Mouse (Mus musculus) right cerebral cortex, postnatal 36 days (tissue): ENCODE results near the gene Slc25a26.

Experiments used
- DNase-seq, 2 experiments: peaks; one replicate each; pipeline ENCODE4 v3.0.0; 2022; ENCODE audit warnings: low spot score in 2 of 2, mixed read lengths in 1 of 2

Gene Slc25a26

DNA sequence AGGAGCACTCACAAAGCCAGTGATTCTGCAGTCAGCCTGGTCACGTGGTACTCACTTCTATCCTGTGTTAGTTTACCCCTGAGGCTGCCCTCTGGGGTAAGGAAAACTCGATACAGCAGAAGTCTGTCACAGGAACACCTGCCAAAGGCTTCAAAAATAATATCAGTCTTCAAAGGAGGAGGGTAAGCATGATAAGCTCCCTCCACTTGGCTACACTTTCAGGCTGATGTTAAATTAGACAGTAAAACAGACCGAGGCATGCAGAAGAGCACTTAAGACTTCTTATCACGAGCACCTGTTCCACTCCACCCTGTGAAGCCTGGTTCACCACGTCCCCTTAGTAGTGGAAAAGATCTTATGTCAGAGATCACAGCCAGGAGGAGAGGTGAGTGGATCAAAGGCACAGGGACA, 136.9 kb downstream of the Slc25a26 start:
- DNase-seq, result no peak

DNA sequence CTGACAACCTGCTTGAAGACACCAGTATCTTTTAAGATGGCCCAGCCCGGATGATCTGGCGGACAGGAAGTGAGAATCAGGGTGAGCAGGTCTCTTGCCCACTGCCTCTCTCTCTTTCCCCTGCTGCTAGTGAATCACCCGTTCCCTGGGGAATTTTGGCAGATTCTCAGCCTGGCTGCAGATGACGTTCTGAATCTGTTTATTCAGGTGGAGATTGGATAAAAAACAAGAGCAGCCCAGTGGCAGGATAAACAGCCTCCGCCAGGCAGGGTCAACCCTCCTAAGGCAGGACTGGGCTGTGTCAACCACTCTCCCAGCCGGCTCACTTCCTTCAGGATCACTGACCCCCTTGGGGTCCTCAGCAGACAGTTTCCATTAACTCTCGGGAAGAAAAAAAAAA, 140.2 kb downstream of the Slc25a26 start:
- no peak for DNase-seq

GRCm38 (mm10) chr6:94642048-94642447, 141.9 kb downstream of the Slc25a26 start:
- no peak for DNase-seq

- no peak for DNase-seq
Observed at GRCm38 (mm10) chr6:94643989-94644388, 143.9 kb downstream of the Slc25a26 start.

GRCm38 (mm10) chr6:94644641-94645040, 144.5 kb downstream of the Slc25a26 start:
- DNase-seq, result no peak

DNA sequence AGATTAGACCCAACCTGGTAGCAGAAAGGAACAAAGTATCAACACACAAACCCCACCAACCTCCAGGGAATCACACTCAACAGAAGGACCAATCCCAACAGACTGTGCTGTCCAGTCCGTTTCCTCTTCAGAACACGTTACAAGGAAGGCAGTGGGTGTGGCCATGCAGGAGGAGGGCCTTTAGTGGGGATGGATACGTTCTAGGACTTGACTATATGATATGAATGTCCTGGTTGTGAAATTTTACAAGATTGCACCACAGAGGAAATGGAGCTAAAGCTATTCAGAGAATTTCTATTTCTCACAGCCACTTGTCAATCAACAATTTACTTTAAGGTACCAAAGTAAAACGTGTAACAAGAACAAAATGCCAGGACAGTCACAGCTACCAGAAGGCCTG, 145.6 kb downstream of the Slc25a26 start:
- DNase-seq, result no peak

DNA sequence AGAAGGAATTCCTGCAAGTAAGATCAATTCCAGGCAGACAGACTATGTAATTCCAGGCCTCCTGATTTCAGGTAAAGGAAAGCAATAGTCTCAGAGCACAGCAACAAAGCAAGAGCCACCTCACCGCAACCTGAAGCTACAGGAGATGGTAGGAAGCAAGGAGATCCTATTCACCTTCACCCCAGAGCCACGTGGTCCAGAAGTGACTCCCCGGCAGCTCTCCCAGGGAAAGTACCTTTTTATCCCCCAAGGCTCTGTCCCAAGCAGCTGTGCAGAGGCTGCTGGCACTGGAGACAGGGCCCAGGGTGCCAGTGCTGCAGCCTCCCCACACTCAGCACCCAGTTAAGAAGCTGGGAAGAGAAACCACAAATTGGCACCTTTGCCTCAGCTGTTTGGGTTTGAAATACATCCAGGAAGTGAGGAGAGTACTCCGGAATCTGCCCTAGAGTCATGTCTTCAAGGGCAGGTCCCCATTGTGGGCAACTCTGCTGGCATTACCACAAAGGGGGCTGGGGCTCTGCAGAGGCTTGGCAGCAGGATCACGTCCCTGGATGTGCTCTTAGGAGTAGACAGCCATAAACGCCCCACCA, 146.2 kb downstream of the Slc25a26 start:
- DNase-seq, result no peak

GRCm38 (mm10) chr6:94646902-94647301, 146.8 kb downstream of the Slc25a26 start:
- DNase-seq, result no peak

DNA sequence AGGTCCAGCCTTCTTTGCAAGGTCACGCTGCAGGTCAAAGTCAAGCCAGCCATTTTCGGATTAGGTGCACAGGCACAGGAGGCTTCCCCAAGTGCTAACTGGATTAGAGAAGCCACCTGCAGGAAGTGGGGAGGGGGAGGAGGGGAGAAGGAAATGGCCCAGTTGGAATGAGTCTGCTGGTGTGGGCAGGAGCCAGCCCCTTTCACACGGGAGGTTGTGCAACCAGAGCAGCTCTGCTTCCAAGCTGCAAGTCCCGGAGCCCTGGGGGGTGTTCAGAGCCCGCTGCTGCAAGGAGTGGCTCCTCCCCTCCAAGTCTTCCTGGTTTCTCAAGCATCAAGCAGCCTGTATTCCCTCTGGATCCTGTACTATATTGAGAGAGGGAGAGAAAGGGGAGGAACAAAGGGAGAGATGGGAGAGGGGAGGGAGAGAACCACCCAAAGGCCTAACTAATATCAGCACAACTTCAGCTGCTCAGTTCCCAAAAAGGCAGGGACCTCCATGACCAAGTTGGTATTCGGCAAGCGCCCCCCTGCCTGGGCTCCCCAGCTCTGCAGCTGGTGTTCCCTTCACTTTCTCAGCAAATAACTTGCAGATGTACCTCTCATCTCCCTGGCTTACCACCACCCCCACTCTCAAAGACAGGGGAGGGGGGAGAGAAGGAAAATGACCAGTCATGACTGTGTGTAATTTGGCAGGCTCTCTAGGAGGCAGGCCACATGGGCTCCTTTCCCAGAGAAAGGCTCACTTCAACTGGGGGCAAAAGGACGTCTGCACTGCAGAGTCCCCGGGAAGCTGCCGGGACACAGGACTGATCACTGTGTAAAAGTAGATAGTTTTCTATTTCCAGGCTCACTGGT, 147.7 kb downstream of the Slc25a26 start:
- DNase-seq, result no peak

GRCm38 (mm10) chr6:94648496-94648895, 148.4 kb downstream of the Slc25a26 start:
- DNase-seq, result no peak

GRCm38 (mm10) chr6:94649637-94650036, 149.5 kb downstream of the Slc25a26 start:
- DNase-seq, result no peak

DNA sequence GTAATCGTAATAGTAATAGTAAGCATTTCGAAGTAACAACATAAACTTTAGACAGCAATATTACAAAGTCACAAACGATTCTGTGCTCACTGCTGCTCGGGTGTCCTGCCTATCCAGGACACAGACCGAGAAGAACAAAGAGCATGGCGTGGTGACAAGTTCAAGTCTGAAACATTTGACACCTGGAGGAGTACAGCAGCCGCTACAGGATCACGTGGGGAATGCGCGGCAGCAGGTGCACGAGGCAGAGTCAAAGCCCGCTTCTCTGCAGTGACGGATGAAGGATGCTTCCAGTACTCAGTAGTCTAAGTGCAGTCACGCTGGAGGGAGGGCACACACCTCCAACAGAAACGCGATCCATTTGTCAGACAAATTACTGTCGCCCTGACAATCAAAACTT, 151.4 kb downstream of the Slc25a26 start:
- DNase-seq, result no peak

DNA sequence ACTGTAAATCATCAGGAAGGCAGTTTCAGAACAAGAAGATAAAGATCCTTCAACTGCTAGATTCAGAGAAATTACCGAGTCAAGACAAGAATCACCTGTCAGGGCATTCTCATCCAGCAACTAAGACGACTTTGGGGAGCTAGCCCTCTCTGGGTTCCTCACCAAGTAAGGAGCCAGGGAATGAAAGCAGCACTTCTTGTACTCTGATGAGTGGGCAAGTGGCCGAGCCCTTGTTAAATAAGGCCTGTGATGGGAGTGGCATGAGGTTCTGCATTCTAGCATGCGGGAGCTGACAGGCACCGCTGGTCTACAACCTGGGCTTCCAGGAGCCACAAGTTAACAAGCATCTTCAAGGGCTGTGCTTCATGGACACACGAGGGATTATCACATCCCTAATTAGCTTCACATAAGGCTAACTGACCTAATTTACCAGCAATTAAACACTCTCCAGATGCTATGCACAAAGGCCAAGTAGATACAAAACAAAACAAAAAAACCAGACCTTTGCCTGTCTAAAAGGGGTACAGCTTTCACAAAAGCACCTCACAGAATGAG, 152.6 kb downstream of the Slc25a26 start:
- no peak for DNase-seq

- no peak for DNase-seq
Observed at GRCm38 (mm10) chr6:94653388-94654316, 153.5 kb downstream of the Slc25a26 start.
